Mouse (Mus musculus) thymus, postnatal 4 days (tissue): ENCODE measurements at regions not wholly inside any gene's neighbourhood (a gene's known extent, or its start where the extent isn't known, plus 50 kb on each side); places are given as distances from the start of the nearest gene placed in this dataset.

ENCODE experiments used
- DNase-seq: peaks from one replicate; pipeline ENCODE4 v3.0.0; 2021

DNA sequence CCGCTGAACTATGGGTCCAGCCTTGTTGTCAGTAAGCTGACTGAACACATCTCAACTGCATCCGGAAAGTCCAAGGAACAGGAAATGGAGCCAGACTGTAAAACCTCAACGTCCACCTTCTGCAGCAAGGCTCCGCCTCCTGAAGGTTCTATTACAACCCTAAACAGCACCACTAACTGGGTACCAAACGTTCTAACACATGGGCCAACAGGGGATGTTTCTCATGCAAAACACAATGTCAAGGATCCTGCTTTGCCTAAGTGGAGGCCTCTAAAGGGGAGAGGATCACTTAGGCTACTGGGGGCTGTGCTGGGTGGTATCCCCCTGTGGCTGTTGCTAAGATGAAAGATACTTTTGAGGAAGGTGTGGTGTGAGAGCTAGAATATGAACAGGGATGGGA, 51.0 kb upstream of the Stt3b start:
- no peak for DNase-seq

DNA sequence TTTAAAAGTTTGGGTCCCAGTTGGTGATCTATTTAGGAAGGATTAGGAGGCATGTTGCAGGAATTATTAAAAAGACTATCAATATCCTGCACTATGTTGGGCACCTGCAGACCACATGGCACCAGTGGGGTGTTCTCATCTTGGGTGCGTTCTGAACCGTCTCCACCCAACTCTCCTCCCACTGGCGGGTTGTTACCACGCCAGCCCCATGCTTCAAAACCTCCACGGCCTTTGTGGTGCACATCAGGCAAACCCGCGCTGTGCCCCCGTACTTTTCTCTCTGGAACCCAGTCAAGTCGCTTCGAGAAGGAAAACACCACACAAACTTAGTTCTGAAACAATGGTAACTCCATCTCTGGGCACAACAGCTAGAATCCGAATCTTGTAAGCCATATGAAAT, 51.7 kb upstream of the Stt3b start:
- no peak for DNase-seq

GRCm38 (mm10) chr9:115362486-115362885, 52.3 kb upstream of the Stt3b start:
- no peak for DNase-seq

- peak; percentile 31 for DNase-seq
Observed at GRCm38 (mm10) chr9:115364919-115365861, 55.0 kb upstream of the Stt3b start.

GRCm38 (mm10) chr9:115367808-115368207, 57.6 kb upstream of the Stt3b start:
- no peak for DNase-seq

GRCm38 (mm10) chr9:115380276-115380675, 70.1 kb upstream of the Stt3b start:
- no peak for DNase-seq

DNA sequence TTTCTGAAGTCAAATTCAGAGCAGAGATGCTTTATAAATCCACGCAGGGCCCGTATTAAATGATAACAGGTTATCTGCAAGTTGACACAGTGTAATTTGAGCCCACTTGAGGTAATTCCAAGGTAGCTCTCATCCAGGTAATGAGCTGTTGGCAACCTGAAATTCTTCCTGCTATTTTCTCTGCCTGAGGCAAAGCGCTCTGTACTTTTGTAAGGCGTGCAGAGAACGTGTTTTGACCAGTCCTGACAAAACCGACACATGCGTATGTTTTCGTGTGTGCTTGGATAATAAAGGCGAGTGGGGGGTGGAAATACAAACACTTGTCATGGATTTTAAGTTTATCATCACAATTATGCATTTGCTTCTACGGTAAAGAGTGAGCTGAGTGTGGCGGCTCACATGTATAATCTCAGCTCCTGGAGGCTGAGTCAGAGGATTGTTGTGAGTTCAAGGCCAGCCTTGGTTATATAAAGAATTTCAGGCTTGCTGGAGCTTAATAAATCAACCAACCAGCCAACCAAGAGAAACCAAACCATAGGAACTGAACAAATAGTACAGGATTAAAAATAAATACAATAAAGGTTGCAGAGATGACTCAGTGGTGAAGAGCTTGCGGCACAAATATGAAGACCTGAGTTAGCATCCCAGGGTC, 72.7 kb upstream of the Stt3b start:
- DNase-seq: no peak

DNA sequence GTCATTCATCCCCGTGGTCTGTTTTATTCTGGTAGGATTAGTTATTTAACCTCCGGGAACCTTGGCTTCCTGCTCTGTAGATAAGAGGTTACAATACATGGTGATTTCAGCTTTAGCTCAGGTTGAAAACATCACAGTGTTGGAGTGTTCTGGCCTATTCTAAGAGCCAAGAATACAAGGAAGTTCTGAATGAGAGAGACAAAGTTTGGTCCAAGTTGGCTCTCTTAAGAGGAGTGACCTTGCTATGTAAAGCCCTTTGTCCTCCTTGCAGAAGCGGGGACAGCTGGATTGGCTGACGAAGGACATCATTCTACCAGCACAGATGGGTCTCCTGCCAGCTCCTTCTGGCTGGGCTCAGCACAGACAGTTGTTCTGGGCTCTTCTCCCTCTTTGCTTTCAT, 73.7 kb upstream of the Stt3b start:
- DNase-seq: no peak

GRCm38 (mm10) chr9:115384345-115384744, 74.1 kb upstream of the Stt3b start:
- no peak for DNase-seq

- peak; percentile 48 for DNase-seq
Observed at GRCm38 (mm10) chr9:115387471-115388360, 77.5 kb upstream of the Stt3b start.

- no peak for DNase-seq
Observed at GRCm38 (mm10) chr9:115388361-115388759, 78.1 kb upstream of the Stt3b start.

DNA sequence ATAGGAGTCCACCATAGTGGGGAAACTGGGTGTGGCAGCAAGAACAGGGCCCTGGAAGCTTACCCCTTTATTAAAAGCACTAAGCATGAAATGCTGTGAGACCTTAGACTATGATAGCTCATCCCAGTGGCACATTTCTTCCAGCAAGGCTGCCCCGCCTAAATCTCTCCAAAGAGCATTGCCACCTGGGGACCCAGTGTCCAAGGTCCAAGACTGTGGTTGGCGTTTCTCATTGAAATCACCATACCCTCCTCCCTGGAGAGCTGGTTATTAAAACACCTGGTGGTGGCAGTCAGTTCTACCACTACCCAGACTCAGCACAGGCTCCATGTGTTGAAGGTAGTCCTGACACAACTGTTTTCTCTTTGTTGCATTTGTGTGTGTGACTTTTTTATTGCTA, 78.9 kb upstream of the Stt3b start:
- DNase-seq: no peak

DNA sequence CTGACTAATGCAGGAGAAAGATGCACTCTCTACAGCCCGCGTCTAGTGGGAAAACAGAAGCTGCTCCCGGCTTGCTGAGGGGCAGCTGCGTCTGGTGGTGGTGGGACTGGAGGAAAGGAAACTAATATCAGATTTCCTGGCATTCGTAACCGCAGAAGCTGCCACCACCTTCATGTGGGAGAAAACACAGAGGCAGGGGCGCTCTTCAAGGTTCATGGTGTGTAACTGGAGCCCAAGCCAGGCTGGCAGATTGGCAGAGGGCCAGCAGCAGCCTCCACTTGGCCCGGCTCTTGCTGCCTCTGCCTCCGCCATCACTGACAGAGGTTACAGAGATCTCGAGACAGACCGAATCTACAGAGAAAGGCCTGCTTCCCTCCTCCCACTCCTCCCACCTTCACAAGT, 80.7 kb upstream of the Stt3b start:
- DNase-seq: peak; percentile 42

DNA sequence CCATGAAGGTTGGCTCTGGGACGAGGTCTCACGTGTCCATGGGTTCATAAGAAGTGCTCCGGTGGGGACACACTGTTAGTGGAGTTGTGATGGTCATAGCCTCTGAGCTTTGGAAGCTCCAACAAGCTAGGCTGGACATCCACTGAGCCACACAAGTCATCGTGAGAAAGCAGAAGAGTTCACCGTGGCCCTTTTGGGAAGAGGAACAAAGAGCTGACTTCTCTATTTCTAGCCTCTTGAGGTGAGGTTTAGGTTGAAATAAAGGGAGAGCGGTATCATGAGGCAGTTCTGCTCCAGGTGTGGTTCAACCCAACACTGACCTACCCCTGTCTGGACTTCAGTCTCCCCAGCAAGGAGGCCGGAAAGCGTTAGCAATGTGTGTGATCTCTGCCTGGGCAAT, 85.3 kb upstream of the Stt3b start:
- no peak for DNase-seq

DNA sequence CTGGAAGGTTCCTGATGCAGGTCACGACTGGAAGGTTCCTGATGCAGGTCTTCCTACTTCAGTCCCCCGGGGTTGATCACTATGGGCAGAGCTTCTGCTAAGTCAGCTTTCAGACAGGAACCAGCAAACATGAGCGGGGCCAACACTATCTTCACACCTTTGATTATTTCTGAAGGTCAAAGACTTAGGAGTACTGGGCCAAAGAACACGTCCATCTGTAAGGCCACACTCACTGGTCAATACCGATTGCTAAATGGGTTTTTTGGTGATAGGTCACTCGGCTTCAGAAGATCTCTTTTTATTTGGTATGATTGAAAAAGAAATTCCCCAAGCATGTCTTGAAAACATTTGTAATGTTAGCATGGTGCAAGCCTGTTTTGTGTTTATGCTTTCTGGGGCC, 90.2 kb upstream of the Stt3b start:
- DNase-seq: no peak

GRCm38 (mm10) chr9:115401405-115402151, 91.4 kb upstream of the Stt3b start:
- no peak for DNase-seq

DNA sequence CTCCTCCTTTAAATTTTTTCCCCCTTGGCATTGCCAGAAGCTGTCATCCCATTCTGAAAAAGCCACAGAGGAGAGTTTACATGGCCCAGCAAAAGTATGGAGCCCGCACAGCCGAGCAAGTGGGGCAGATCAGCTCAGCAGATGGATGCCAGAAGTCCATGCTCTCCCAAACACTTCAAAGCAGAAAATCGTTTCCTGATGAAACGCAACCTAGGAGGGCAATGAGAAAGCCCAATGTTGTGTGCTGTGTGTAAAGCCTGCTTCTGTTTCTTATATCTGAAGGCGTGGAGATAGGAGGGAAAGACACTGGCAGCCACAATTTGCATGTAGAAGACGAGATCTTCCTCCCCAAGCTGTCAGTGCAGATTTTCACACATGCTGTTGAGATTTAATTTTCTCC, 92.4 kb upstream of the Stt3b start:
- DNase-seq: no peak

- DNase-seq: no peak
Observed at GRCm38 (mm10) chr9:115403354-115403968, 93.2 kb upstream of the Stt3b start.

DNA sequence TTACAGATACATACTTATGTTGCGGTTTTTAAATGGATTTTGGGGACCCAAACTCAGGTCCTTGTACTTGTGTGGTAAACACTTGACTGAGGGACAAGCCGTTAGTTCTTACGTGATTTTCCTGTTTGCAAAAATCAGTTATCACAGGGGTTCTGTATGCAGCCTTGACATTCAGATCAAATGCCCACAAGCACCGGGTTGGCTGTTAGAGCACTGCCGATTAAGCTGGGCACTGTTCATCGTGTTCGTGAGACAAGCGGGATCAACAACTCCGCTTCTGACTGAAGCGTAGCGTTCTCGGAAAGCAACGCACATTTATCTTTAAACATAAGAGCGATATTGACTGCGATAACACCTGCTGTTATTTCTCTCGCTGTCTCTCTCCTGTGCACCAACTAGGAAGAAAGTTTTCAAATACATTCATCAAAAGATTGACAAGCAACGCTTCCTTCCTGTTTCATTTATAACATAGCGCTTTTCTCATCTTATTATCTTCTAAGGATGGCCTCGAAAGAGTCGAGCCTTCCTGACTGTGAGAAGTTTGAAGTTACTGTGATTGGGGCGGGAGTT, 97.8 kb upstream of the Stt3b start:
- peak; percentile 22 for DNase-seq

- DNase-seq: no peak
Observed at GRCm38 (mm10) chr9:115408886-115409285, 98.7 kb upstream of the Stt3b start.

GRCm38 (mm10) chr9:115414190-115414589, 104.0 kb upstream of the Stt3b start:
- DNase-seq: no peak

- DNase-seq: no peak
Observed at GRCm38 (mm10) chr9:115422786-115423185, 112.6 kb upstream of the Stt3b start.
